Mouse (Mus musculus): ENCODE results near the gene Mfsd10. TPM values are rescaled to one million over a fixed set of nuclear protein-coding genes. Genes with fewer than 3 reads are reported as not detected.
"Not testable (repeated sequence)": the region's sequence is repeated elsewhere in the genome, so short reads cannot be mapped to it uniquely, and the experiment has no call there.

Gene Mfsd10
- total RNA-seq, 2 experiments from 2014 or later, result 43.4 to 45.7 TPM

GRCm38 (mm10) chr5:34607100-34607880, 29.7 kb downstream of the Mfsd10 start:
- DNase-seq (ENCODE audit: low spot score in 2 of 2), result no peak

DNA sequence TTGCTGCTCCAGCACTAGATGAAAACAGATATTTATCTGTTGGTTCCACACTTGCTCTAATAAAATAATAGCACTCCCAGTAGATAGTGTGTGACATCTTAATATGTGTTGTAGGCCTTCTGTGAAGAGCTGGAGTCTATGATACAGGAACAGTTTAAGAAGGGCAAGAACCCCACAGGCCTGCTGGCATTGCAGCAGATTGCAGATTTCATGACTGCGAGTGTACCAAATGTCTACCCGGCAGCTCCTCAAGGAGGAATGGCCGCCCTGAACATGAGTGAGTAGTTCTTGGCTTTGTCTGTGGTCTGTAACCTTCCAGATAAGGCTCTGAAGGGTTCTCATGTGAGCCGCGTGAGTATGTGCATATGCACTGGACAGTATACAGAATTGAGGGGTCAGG, 32.4 kb downstream of the Mfsd10 start:
- no peak for DNase-seq (ENCODE audit: low spot score in 2 of 2)

DNA sequence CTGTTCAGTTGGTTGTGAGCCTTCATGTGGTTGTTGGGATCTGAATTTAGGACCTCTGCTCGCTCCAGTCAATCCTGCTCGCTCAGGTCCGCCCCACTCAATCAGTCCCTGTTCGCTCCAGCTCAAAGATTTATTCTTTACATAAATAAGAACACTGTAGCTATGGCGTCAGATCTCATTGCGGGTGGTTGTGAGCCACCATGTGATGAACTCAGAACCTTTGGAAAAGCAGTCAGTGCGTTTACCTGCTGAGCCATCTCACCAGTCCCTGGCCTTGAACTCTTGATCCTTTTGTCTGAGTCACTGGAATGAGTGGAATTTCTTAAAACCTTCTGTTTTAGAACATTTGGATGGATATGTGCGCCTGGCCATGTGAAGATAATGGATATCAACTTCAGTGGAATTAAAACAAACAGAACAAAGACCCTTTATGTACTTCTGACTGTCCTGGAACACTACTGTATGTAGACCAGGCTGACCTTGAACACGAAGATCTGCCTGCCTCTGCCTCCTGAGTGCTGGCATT, 43.7 kb downstream of the Mfsd10 start:
- no peak for DNase-seq (ENCODE audit: low spot score in 2 of 2)

DNA sequence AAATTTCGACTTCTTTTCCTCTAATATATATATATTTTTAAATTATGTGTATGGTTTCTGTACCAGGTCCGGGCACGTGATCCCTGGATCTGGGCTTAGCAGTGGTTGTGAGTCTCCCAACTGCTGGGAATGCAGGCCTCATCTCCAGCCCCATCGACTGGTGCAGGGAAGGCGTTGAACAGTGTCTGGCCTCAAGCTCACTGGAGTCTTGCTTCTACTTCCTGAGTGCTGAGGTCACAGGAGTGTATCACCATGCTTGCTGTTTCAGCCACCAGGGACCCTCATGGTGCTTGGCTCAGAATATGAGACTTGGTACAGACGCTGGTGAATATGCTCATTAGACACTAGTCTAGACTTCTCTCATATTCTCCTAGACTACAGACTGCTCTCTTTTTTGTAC, 44.3 kb downstream of the Mfsd10 start:
- DNase-seq (ENCODE audit: low spot score in 2 of 2), result no peak

DNA sequence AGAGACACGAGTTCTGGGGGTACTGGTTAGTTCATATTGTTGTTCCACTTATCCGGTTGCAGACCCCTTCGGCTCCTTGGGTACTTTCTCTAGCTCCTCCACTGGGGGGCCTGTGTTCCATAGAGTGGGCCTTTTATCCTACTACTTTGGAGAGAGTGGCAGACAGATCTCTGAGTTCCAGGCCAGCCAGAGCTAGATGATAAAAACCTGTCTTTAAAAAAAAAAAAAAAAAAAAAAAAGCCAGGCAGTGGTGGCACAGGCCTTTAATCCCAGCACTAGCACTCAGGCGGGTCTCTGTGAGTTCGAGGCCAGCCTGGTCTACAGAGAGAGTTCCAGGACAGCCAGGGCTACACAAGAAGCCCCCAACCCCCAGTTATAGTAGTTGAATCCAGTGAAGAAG, 44.8 kb downstream of the Mfsd10 start:
- not testable (repeated sequence) for DNase-seq (ENCODE audit: low spot score in 2 of 2)

DNA sequence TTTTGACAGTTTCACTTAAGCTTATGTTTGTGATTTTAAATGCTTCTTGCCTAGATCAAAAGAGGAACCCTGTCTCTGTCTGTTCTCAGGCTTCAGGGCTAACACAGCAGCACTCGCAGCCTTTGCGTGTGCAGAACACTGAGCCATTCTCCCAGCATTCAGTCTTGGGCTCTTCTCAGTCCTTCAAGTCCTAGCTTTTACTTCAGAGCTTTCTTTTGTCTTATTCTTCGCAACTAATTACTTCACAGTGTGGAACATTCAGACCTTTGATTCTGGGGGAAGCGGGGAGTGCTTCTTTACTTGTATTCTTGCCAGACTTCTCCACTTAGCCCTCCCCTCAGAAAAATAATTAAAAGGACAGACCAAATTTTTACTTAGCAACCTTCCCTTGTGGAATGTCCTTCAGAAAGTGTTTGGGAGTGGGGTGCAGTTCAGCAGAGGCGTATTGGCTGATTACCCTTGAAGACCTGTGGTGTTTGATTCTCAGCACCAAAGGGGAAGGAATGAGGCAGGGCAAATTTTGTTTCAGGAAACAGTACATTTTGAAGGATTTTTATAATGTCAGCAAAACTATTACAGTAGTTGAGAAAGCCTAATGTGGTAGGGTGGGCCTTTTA, 45.5 kb downstream of the Mfsd10 start:
- no peak for DNase-seq (ENCODE audit: low spot score in 2 of 2)

DNA sequence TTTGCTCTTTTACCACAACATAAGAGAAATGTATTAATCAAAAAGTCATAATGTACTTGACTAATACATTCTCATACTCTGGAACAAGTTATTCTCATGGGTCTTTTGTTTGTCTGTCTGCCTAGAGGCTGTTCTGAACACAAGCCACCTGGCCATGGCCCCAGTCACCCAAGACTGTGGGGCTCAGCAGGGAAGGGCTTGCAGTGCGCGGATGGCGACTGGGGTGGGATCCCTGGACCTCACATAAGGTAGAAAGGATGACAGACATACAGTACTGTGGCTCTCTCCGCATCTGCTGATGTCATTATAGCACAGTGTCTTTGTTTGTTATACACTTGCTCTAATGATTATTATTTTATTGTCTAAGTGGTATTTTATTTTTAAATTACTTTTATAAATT, 46.3 kb downstream of the Mfsd10 start:
- DNase-seq (ENCODE audit: low spot score in 2 of 2), result no peak

DNA sequence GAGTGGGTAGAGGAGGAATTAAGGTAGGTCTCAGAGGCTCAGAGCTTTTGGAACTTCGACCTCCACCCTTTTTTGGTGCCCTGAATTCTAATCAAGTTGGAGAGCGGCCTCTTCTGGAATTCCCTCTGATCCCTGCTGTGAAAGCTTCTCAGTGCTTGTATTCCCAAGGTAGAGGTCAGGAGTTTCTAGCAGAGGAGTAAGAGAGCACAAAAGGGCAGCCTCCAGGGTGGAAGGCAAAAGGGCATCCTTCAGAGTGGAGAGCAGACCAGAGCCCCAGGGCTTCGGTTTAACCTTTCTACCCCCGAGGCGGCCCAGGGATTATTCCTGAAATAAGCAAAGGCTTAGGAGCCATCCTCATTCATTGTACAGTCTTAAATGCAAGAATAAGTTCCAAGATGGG, 47.0 kb downstream of the Mfsd10 start:
- no peak for DNase-seq (ENCODE audit: low spot score in 2 of 2)

GRCm38 (mm10) chr5:34587881-34588280, 49.1 kb downstream of the Mfsd10 start:
- DNase-seq (ENCODE audit: low spot score in 2 of 2), result no peak

GRCm38 (mm10) chr5:34585216-34585615, 51.8 kb downstream of the Mfsd10 start:
- DNase-seq (ENCODE audit: low spot score in 2 of 2), result no peak

Other genes with a start within 250 kb of the Mfsd10 start
- gene Tnip2, start 123.2 kb downstream of the Mfsd10 start, total RNA-seq (2021), result 10 to 100 TPM; 20.2 to 22.0 TPM
- 1 to 10 TPM; 2.4 to 2.9 TPM for gene Sh3bp2, start 111.4 kb downstream of the Mfsd10 start, total RNA-seq (2021)
- gene Add1, start 63.5 kb downstream of the Mfsd10 start, total RNA-seq (2021), result 100 to 1,000 TPM; 426 to 440 TPM
- gene Nop14, start 22.9 kb upstream of the Mfsd10 start, total RNA-seq (2021), result 10 to 100 TPM; 16.2 to 16.6 TPM
- gene Grk4, start 23.2 kb upstream of the Mfsd10 start, total RNA-seq (2021), result 1 to 10 TPM; 4.1 to 4.8 TPM
- 10 to 100 TPM; 78.9 to 80.3 TPM for gene Htt, start 124.5 kb upstream of the Mfsd10 start, total RNA-seq (2021)

All from left cerebral cortex, adult 18-20 months (tissue).